Mouse (Mus musculus): ENCODE data around the gene Tet3. TPM values are rescaled to one million over a fixed set of nuclear protein-coding genes. Genes with fewer than 3 reads are reported as not detected.

Tet3 gene
- polyA plus RNA-seq, 1 experiment from 2014 or later: 40.1 TPM

- WGBS: 88% methylated on average over 3 of the region's 3 CpGs
- Histone ChIP-seq H3K4me1 (replicated peaks; ENCODE audit: control insufficient read depth, insufficient read depth, low read length) (peaks cover 12% of the 10 kb centered on the region), H3K4me3 (ENCODE audit: low read depth, low read length) (no peak overlapping the region), H3K27me3 (replicated peaks; ENCODE audit: control insufficient read depth, insufficient read depth, low read length) (no peaks in the 10 kb centered on the region), H3K4me2 (ENCODE audit: low read length) (no peak overlapping the region), H3K27ac (ENCODE audit: low read depth) (no peak overlapping the region), H3K9ac (ENCODE audit: low read length) (no peak overlapping the region), H3K9me3 (ENCODE audit: control insufficient read depth, low read length) (no peaks in the 10 kb centered on the region), H3K36me3 (ENCODE audit: control insufficient read depth, insufficient read depth, low read length) (peaks cover 39% of the 10 kb centered on the region)
- DNase-seq (ENCODE audit: low spot score) (no peak), ATAC-seq (replicated peaks; ENCODE audit: low FRiP score, low TSS enrichment, low read depth) (no peak)
Observed at GRCm38 (mm10) chr6:83327591-83328190, 131.2 kb downstream of the Tet3 start.

GRCm38 (mm10) chr6:83326761-83327160 is 132.1 kb downstream of the Tet3 start:
- Histone ChIP-seq H3K9ac (ENCODE audit: low read length) (peak overlapping the region; percentile 87), H3K27me3 (replicated peaks; ENCODE audit: control insufficient read depth, insufficient read depth, low read length) (no peaks in the 10 kb centered on the region), H3K36me3 (ENCODE audit: control insufficient read depth, insufficient read depth, low read length) (peaks cover 32% of the 10 kb centered on the region), H3K4me2 (ENCODE audit: low read length) (peak overlapping the region; percentile 64), H3K4me1 (replicated peaks; ENCODE audit: control insufficient read depth, insufficient read depth, low read length) (peaks cover 12% of the 10 kb centered on the region), H3K4me3 (ENCODE audit: low read depth, low read length) (peak overlapping the region; percentile 89), H3K27ac (ENCODE audit: low read depth) (no peak overlapping the region), H3K9me3 (ENCODE audit: control insufficient read depth, low read length) (no peaks in the 10 kb centered on the region)
- 57% methylated on average over 6 of the region's 6 CpGs for WGBS
- DNase-seq (ENCODE audit: low spot score) (no peak), ATAC-seq (replicated peaks; ENCODE audit: low FRiP score, low TSS enrichment, low read depth) (no peak)

GRCm38 (mm10) chr6:83326394-83326736 is 132.5 kb downstream of the Tet3 start:
- H3K27me3 ChIP-seq (replicated peaks; ENCODE audit: control insufficient read depth, insufficient read depth, low read length): no peaks in the 10 kb centered on the region
- 4% methylated on average over 6 of the region's 6 CpGs for WGBS
- peak; percentile 25 for ATAC-seq (replicated peaks; ENCODE audit: low FRiP score, low TSS enrichment, low read depth)

GRCm38 (mm10) chr6:83325525-83326393 is 133.1 kb downstream of the Tet3 start, which contains the start of the genes Mthfd2 and Mob1a:
Mthfd2 (minus strand) TSS chr6:83325908.
Mob1a (plus strand) TSS chr6:83326016.
- peak within 1 kb of the TSS; percentile 89 for H3K4me3 ChIP-seq (ENCODE audit: low read depth, low read length)
- H3K9me3 ChIP-seq (ENCODE audit: control insufficient read depth, low read length): no peaks in the 10 kb centered on the region
- peaks cover 12% of the 10 kb centered on the region for H3K4me1 ChIP-seq (replicated peaks; ENCODE audit: control insufficient read depth, insufficient read depth, low read length)
- H3K36me3 ChIP-seq (ENCODE audit: control insufficient read depth, insufficient read depth, low read length): peaks cover 22% of the 10 kb centered on the region
- H3K9ac ChIP-seq (ENCODE audit: low read length): peak within 1 kb of the TSS; percentile 87
- ATAC-seq (replicated peaks; ENCODE audit: low FRiP score, low TSS enrichment, low read depth) (peak; percentile 97), DNase-seq (ENCODE audit: low spot score) (peak; percentile 96)
- no peaks in the 10 kb centered on the region for H3K27me3 ChIP-seq (replicated peaks; ENCODE audit: control insufficient read depth, insufficient read depth, low read length)
- H3K4me2 ChIP-seq (ENCODE audit: low read length): peak within 1 kb of the TSS; percentile 64
- H3K27ac ChIP-seq (ENCODE audit: low read depth): peak within 1 kb of the TSS; percentile 88
- 1% methylated on average over 65 of the region's 65 CpGs for WGBS

More at GRCm38 (mm10) chr6:83326394-83326736, 132.5 kb downstream of the Tet3 start:
- Histone ChIP-seq H3K4me3 (ENCODE audit: low read depth, low read length) (peak overlapping the region; percentile 89), H3K4me1 (replicated peaks; ENCODE audit: control insufficient read depth, insufficient read depth, low read length) (peaks cover 12% of the 10 kb centered on the region), H3K4me2 (ENCODE audit: low read length) (peak overlapping the region; percentile 64), H3K27ac (ENCODE audit: low read depth) (peak overlapping the region; percentile 88), H3K9me3 (ENCODE audit: control insufficient read depth, low read length) (no peaks in the 10 kb centered on the region), H3K9ac (ENCODE audit: low read length) (peak overlapping the region; percentile 87), H3K36me3 (ENCODE audit: control insufficient read depth, insufficient read depth, low read length) (peaks cover 28% of the 10 kb centered on the region)
- no peak for DNase-seq (ENCODE audit: low spot score)

DNA sequence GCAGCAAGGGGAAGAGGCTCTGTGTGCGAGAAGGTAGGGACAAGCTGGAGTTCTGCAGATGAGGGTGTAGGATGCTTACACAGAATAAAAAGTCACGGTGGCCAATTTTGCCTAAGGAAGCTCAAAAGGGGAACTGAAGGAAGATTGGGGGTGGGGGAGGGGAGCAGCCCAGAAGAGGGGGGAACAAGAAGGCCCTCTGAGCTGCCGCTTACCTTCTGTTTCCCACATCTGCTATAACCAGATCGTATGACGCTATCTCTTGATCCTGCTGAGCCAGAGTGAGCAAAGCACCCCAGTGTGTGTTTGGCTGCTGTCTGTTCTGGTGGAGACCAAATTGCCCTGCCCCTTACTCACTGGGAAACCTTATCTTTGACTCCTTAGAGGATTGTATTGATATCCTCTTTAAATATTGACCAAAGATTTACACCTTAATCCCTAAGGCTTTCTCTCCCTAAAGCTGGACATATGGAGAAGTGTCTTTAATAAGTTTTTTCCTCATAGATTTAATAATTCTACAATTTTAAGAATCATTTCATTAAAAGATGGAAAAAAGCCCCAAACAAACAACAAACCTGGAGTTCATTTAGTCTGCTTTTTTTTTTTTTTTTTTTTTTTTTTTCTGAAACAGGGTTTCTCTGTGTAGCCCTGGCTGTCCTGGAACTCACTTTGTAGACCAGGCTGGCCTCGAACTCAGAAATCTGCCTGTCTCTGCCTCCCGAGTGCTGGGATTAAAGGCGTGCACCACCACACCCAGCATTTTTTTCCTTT is 135.0 kb downstream of the Tet3 start:
- DNase-seq (ENCODE audit: low spot score) (no peak), ATAC-seq (replicated peaks; ENCODE audit: low FRiP score, low TSS enrichment, low read depth) (no peak)
- no peak overlapping the region for H3K27ac ChIP-seq (ENCODE audit: low read depth)
- H3K4me2 ChIP-seq (ENCODE audit: low read length): no peak overlapping the region
- WGBS: 61% methylated on average over 8 of the region's 8 CpGs
- H3K4me3 ChIP-seq (ENCODE audit: low read depth, low read length): no peak overlapping the region
- H3K27me3 ChIP-seq (replicated peaks; ENCODE audit: control insufficient read depth, insufficient read depth, low read length): no peaks in the 10 kb centered on the region
- no peaks in the 10 kb centered on the region for H3K9me3 ChIP-seq (ENCODE audit: control insufficient read depth, low read length)
- H3K9ac ChIP-seq (ENCODE audit: low read length): no peak overlapping the region
- peaks cover 12% of the 10 kb centered on the region for H3K4me1 ChIP-seq (replicated peaks; ENCODE audit: control insufficient read depth, insufficient read depth, low read length)
- peaks cover 2% of the 10 kb centered on the region for H3K36me3 ChIP-seq (ENCODE audit: control insufficient read depth, insufficient read depth, low read length)

DNA sequence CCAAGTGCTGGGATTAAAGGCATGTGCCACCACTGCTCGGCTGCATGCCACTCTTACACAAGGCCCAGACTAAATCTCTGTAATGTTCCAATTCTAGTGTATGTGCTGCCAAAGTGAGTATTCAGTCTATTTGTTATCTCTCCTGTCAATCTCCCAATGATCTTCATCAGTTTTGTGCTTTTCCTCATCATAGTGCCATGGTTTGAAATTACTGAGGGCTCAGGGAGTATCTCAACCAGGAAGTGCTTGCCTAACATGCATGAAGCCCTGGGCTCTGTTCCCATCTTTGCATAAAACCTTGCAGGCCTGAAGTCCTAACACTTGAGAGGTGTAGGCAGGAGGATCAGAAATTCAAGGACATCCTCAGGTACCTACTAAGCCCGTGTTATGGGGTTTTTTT is 136.1 kb downstream of the Tet3 start:
- H3K36me3 ChIP-seq (ENCODE audit: control insufficient read depth, insufficient read depth, low read length): no peaks in the 10 kb centered on the region
- no peak overlapping the region for H3K4me2 ChIP-seq (ENCODE audit: low read length)
- H3K4me1 ChIP-seq (replicated peaks; ENCODE audit: control insufficient read depth, insufficient read depth, low read length): peaks cover 12% of the 10 kb centered on the region
- no peaks in the 10 kb centered on the region for H3K9me3 ChIP-seq (ENCODE audit: control insufficient read depth, low read length)
- H3K9ac ChIP-seq (ENCODE audit: low read length): no peak overlapping the region
- no peak overlapping the region for H3K27ac ChIP-seq (ENCODE audit: low read depth)
- DNase-seq (ENCODE audit: low spot score): no peak
- no peak for ATAC-seq (replicated peaks; ENCODE audit: low FRiP score, low TSS enrichment, low read depth)
- H3K27me3 ChIP-seq (replicated peaks; ENCODE audit: control insufficient read depth, insufficient read depth, low read length): no peaks in the 10 kb centered on the region
- 65% methylated on average over 2 of the region's 2 CpGs for WGBS
- no peak overlapping the region for H3K4me3 ChIP-seq (ENCODE audit: low read depth, low read length)

- no peak overlapping the region for H3K4me2 ChIP-seq (ENCODE audit: low read length)
- 63% methylated on average over 1 of the region's 1 CpGs for WGBS
- no peak for DNase-seq (ENCODE audit: low spot score)
- no peak overlapping the region for H3K4me3 ChIP-seq (ENCODE audit: low read depth, low read length)
- no peak overlapping the region for H3K9ac ChIP-seq (ENCODE audit: low read length)
- H3K9me3 ChIP-seq (ENCODE audit: control insufficient read depth, low read length): no peaks in the 10 kb centered on the region
- H3K27ac ChIP-seq (ENCODE audit: low read depth): no peak overlapping the region
- H3K4me1 ChIP-seq (replicated peaks; ENCODE audit: control insufficient read depth, insufficient read depth, low read length): peaks cover 8% of the 10 kb centered on the region
- no peaks in the 10 kb centered on the region for H3K27me3 ChIP-seq (replicated peaks; ENCODE audit: control insufficient read depth, insufficient read depth, low read length)
- no peak for ATAC-seq (replicated peaks; ENCODE audit: low FRiP score, low TSS enrichment, low read depth)
- H3K36me3 ChIP-seq (ENCODE audit: control insufficient read depth, insufficient read depth, low read length): no peaks in the 10 kb centered on the region
Observed at GRCm38 (mm10) chr6:83321927-83322326, 137.0 kb downstream of the Tet3 start.

GRCm38 (mm10) chr6:83317108-83317741 is 141.7 kb downstream of the Tet3 start:
- Histone ChIP-seq H3K36me3 (ENCODE audit: control insufficient read depth, insufficient read depth, low read length) (peaks cover 6% of the 10 kb centered on the region; the same call in 1 of the 2 replicates), H3K4me3 (ENCODE audit: low read depth, low read length) (peak overlapping the region; percentile 78), H3K9ac (ENCODE audit: low read length) (peak overlapping the region; percentile 67), H3K27me3 (replicated peaks; ENCODE audit: control insufficient read depth, insufficient read depth, low read length) (no peaks in the 10 kb centered on the region), H3K9me3 (ENCODE audit: control insufficient read depth, low read length) (no peaks in the 10 kb centered on the region), H3K27ac (ENCODE audit: low read depth) (no peak overlapping the region), H3K4me1 (replicated peaks; ENCODE audit: control insufficient read depth, insufficient read depth, low read length) (peaks cover 15% of the 10 kb centered on the region; the same call in 1 of the 2 replicates), H3K4me2 (ENCODE audit: low read length) (peak overlapping the region; percentile 68)
- ATAC-seq (replicated peaks; ENCODE audit: low FRiP score, low TSS enrichment, low read depth) (peak; percentile 99), DNase-seq (ENCODE audit: low spot score) (peak; percentile 90)
- WGBS: under 1% methylated on average over 52 of the region's 52 CpGs

Data from intestine, embryonic 14.5 days (tissue).